Mouse (Mus musculus) forebrain, embryonic 14.5 days (tissue): ENCODE measurements around the gene Asic2. TPM values are rescaled to one million over a fixed set of nuclear protein-coding genes. Genes with fewer than 3 reads are reported as not detected.

ENCODE experiments used
- ATAC-seq: fragments of 200-750 bp; cut with Nextera tagmentation; 2 replicates; pipeline ENCODE4 v1.8.0; 2017; ENCODE audit warnings: mild to moderate bottlenecking, moderate library complexity
- DNase-seq: peaks from one replicate; pipeline ENCODE4 v3.0.0-alpha.2; 2015; ENCODE audit warnings: low spot score
- H3K27ac ChIP-seq: fragments of 300-500 bp; sonication (generic); 2 replicates; pipeline ENCODE4 v1.5.1; 2014; ENCODE audit warnings: low read depth, mild to moderate bottlenecking, control low read depth, low read length, moderate library complexity
- H3K27me3 ChIP-seq: fragments of 300-500 bp; sonication (generic); replicated peaks from 2 replicates; pipeline ENCODE4 v1.6.1; 2014; ENCODE audit warnings: low read length, control low read depth, mixed read lengths; ENCODE audit not compliant: control insufficient read depth, insufficient read depth
- H3K36me3 ChIP-seq: fragments of 300-500 bp; sonication (generic); 2 replicates; pipeline ENCODE4 v1.6.1; 2014; ENCODE audit warnings: low read length, control low read depth; ENCODE audit not compliant: control insufficient read depth, insufficient read depth
- H3K4me1 ChIP-seq: fragments of 300-500 bp; sonication (generic); 2 replicates; pipeline ENCODE4 v1.6.1; 2014; ENCODE audit warnings: antibody characterized with exemption, low read length, control low read depth; ENCODE audit not compliant: control insufficient read depth, insufficient read depth
- H3K4me2 ChIP-seq: fragments of 300-500 bp; sonication (generic); 2 replicates; pipeline ENCODE4 v1.6.1; 2014; ENCODE audit warnings: mild to moderate bottlenecking, control low read depth, low read length
- H3K4me3 ChIP-seq: fragments of 300-500 bp; sonication (generic); 2 replicates; pipeline ENCODE4 v1.5.1; 2014; ENCODE audit warnings: low read depth, low read length, control low read depth
- H3K9ac ChIP-seq: fragments of 300-500 bp; sonication (generic); 2 replicates; pipeline ENCODE4 v1.6.1; 2014; ENCODE audit warnings: mild to moderate bottlenecking, low read length, control low read depth, moderate library complexity
- H3K9me3 ChIP-seq: fragments of 300-500 bp; sonication (generic); replicated peaks from 2 replicates; pipeline ENCODE4 v1.6.1; 2016; ENCODE audit warnings: low read length, control low read depth, mixed read lengths; ENCODE audit not compliant: control insufficient read depth
- WGBS: fragments of 180-500 bp; shearing (Covaris S2); extraction: QIAGEN DNeasy Blood & Tissue Kit; methylation state at CpG from one replicate; pipeline ENCODE4 v1.1.7; 2014; 5-methylcytosine and 5-hydroxymethylcytosine counted together
- polyA plus RNA-seq: library from polyadenylated mRNA; unstranded; fragments of >200 nt; fragmentation: Nextera tagmentation; extraction: Ambion mirVana; gene quantifications from 2 replicates; pipeline ENCODE4 v1.2.1, GENCODE M21; 2014

Asic2 gene
- polyA plus RNA-seq, 1 experiment from 2014 or later, result 3.8 TPM

DNA sequence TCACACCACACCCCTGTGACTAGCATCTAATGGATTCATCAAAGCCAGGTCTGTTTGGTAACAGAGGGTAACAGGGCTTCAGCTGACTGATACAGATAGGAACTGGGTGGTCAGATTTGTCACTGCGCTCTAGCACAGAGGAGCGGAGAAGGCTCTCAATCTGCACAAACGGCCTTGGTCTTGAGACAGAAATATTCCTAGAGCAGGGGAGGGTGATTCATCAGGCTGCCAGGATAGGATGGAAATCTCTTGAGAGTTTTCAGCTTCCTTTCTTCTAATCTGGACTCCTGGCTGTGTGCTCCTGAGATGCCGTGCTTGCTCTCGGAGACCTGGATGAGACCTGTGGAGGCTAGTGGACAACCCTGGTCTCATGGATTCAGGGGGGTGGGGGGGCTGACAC lies 765.7 kb downstream of the Asic2 start:
- H3K4me1 ChIP-seq, result no peaks in the 10 kb centered on the region
- ATAC-seq (no peak), DNase-seq (no peak)
- no peak overlapping the region for H3K27ac ChIP-seq
- no peaks in the 10 kb centered on the region for H3K36me3 ChIP-seq
- H3K27me3 ChIP-seq, result no peaks in the 10 kb centered on the region
- no peak overlapping the region for H3K4me3 ChIP-seq
- WGBS, result 93% methylated on average over 5 of the region's 5 CpGs
- no peak overlapping the region for H3K9ac ChIP-seq
- no peaks in the 10 kb centered on the region for H3K9me3 ChIP-seq
- no peak overlapping the region for H3K4me2 ChIP-seq

DNA sequence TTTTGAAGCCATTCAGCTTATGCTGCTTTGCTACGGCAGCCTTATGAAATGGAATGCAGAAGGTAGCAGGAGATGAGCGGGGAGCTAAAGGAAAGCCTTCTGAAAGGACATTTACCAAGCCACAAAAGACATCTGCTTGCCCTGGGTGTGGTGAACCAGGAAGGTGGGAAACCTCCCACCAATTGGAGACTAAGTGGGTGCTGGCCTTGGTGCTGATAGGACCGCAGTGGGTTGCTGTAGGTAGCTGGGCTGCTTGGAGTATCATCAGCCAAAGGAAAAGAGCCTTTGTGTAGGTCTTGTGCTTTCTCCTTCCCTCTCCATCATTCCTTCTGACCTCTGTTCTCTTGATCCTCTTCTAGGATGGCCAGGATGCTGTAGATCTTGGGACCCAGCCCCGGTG lies 774.4 kb downstream of the Asic2 start:
- no peak overlapping the region for H3K27ac ChIP-seq
- no peaks in the 10 kb centered on the region for H3K27me3 ChIP-seq
- no peak for DNase-seq
- WGBS, result 53% methylated on average over 4 of the region's 4 CpGs
- ATAC-seq, result no peak
- H3K4me3 ChIP-seq, result no peak overlapping the region
- no peak overlapping the region for H3K4me2 ChIP-seq
- no peaks in the 10 kb centered on the region for H3K9me3 ChIP-seq
- H3K4me1 ChIP-seq, result no peaks in the 10 kb centered on the region
- no peaks in the 10 kb centered on the region for H3K36me3 ChIP-seq
- no peak overlapping the region for H3K9ac ChIP-seq

- Histone ChIP-seq H3K4me2 (no peak overlapping the region), H3K27ac (no peak overlapping the region), H3K9me3 (no peaks in the 10 kb centered on the region), H3K9ac (no peak overlapping the region), H3K4me1 (no peaks in the 10 kb centered on the region), H3K4me3 (no peak overlapping the region), H3K27me3 (no peaks in the 10 kb centered on the region), H3K36me3 (no peaks in the 10 kb centered on the region)
- ATAC-seq (no peak), DNase-seq (no peak)
- 77% methylated on average over 4 of the region's 4 CpGs for WGBS
Measured at GRCm38 (mm10) chr11:81192155-81192554, 776.1 kb downstream of the Asic2 start.

DNA sequence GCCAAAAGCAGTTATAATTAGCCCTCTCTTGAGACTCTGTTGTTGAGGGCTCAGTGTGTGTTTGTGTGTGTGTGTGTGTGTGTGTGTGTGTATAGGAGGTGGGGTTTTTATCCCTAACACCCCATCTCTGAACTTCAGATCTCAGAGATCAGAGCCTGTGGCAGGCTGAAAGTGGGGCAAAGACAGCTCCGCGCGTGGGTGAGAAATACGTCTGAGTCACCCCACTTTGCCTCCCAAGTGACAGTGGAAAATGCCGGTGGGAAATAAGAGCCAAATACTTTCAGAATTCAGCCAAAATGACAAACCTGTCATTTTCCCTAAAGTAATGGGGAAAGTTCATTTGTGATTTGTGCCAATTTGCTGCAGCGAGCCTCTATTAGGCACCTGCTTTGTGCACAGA lies 779.2 kb downstream of the Asic2 start:
- WGBS, result 93% methylated on average over 6 of the region's 6 CpGs
- Histone ChIP-seq H3K27ac (no peak overlapping the region), H3K4me1 (peaks cover 10% of the 10 kb centered on the region; the same call in 1 of the 2 replicates), H3K9me3 (no peaks in the 10 kb centered on the region), H3K9ac (no peak overlapping the region), H3K4me3 (no peak overlapping the region), H3K4me2 (no peak overlapping the region), H3K27me3 (no peaks in the 10 kb centered on the region), H3K36me3 (no peaks in the 10 kb centered on the region)
- ATAC-seq (no peak), DNase-seq (no peak)

- no peak overlapping the region for H3K27ac ChIP-seq
- no peak for ATAC-seq
- H3K4me3 ChIP-seq, result no peak overlapping the region
- 89% methylated on average over 3 of the region's 3 CpGs for WGBS
- H3K4me1 ChIP-seq, result peaks cover 10% of the 10 kb centered on the region; the same call in 1 of the 2 replicates
- no peaks in the 10 kb centered on the region for H3K27me3 ChIP-seq
- no peaks in the 10 kb centered on the region for H3K9me3 ChIP-seq
- H3K9ac ChIP-seq, result no peak overlapping the region
- H3K36me3 ChIP-seq, result no peaks in the 10 kb centered on the region
- DNase-seq, result no peak
- no peak overlapping the region for H3K4me2 ChIP-seq
Measured at GRCm38 (mm10) chr11:81187851-81188250, 780.4 kb downstream of the Asic2 start.

GRCm38 (mm10) chr11:81184721-81185120 lies 783.5 kb downstream of the Asic2 start:
- H3K4me2 ChIP-seq, result no peak overlapping the region
- H3K4me3 ChIP-seq, result no peak overlapping the region
- WGBS, result 36% methylated on average over 7 of the region's 7 CpGs
- no peaks in the 10 kb centered on the region for H3K27me3 ChIP-seq
- H3K27ac ChIP-seq, result no peak overlapping the region
- peak; percentile 65 for DNase-seq
- peaks cover 10% of the 10 kb centered on the region; the same call in 1 of the 2 replicates for H3K4me1 ChIP-seq
- ATAC-seq, result no peak
- H3K9ac ChIP-seq, result no peak overlapping the region
- H3K9me3 ChIP-seq, result no peaks in the 10 kb centered on the region
- H3K36me3 ChIP-seq, result no peaks in the 10 kb centered on the region

DNA sequence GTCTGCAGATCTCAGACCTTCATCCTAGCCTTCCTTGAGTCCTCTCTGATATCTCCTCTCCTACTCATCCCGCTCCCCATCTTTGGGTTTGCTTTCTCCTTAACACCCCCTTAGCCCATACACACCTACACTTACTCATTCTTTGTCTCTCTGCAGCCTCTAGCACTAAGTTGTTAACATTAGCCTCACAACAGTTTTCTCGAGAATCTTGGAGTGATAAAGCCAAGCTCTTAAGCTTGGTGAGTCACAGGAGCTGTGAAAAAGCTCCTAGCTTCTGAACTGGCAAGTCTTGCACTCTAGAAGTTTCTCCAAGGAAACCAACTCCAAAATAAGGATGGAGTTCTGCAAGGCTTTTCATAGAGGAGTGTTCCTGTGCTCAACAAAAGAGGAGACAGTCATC lies 803.4 kb downstream of the Asic2 start:
- H3K4me2 ChIP-seq, result no peak overlapping the region
- no peaks in the 10 kb centered on the region for H3K4me1 ChIP-seq
- H3K9ac ChIP-seq, result no peak overlapping the region
- ATAC-seq (no peak), DNase-seq (no peak)
- WGBS, result 80% methylated on average over 2 of the region's 2 CpGs
- no peak overlapping the region for H3K4me3 ChIP-seq
- H3K36me3 ChIP-seq, result no peaks in the 10 kb centered on the region
- H3K9me3 ChIP-seq, result peaks cover 3% of the 10 kb centered on the region; the same call in 1 of the 2 replicates
- no peaks in the 10 kb centered on the region for H3K27me3 ChIP-seq
- no peak overlapping the region for H3K27ac ChIP-seq

DNA sequence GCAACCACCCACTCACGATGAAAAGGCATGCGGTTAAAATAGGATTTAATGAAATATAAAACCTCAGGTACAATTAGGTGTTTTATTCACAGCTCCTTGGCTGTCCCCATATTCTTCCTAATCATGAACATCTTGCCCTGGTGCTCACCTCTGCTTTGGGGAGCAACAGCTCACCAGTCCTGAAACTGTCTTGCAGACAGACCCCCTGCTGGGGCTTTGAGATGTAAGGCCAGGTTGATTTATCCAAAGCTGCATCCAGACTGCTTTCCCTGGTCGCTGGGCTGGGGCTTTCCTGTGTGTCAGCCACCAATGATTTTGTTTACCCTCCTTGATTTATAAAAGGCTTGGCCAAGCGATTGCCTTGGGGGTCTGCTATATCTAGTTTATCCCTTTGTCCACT lies 805.2 kb downstream of the Asic2 start:
- no peaks in the 10 kb centered on the region for H3K36me3 ChIP-seq
- H3K4me3 ChIP-seq, result no peak overlapping the region
- no peak overlapping the region for H3K9ac ChIP-seq
- H3K4me1 ChIP-seq, result no peaks in the 10 kb centered on the region
- H3K27ac ChIP-seq, result no peak overlapping the region
- ATAC-seq, result no peak
- no peak overlapping the region for H3K4me2 ChIP-seq
- peaks cover 3% of the 10 kb centered on the region; the same call in 1 of the 2 replicates for H3K9me3 ChIP-seq
- H3K27me3 ChIP-seq, result no peaks in the 10 kb centered on the region
- 54% methylated on average over 4 of the region's 4 CpGs for WGBS
- no peak for DNase-seq

- H3K27ac ChIP-seq, result 0 out of 2 replicates have a peak overlapping the region, but pooled peaks have one; percentile 55
- no peaks in the 10 kb centered on the region for H3K36me3 ChIP-seq
- peak overlapping the region; percentile 53 for H3K4me3 ChIP-seq
- peaks cover 9% of the 10 kb centered on the region for H3K27me3 ChIP-seq
- no peaks in the 10 kb centered on the region for H3K9me3 ChIP-seq
- DNase-seq (no peak), ATAC-seq (no peak)
- H3K4me1 ChIP-seq, result peaks cover 7% of the 10 kb centered on the region; the same call in 1 of the 2 replicates
- H3K4me2 ChIP-seq, result peak overlapping the region; percentile 97
- peak overlapping the region; percentile 68 for H3K9ac ChIP-seq
- 13% methylated on average over 13 of the region's 13 CpGs for WGBS
Measured at GRCm38 (mm10) chr11:81153841-81154240, 814.4 kb downstream of the Asic2 start.
